Mouse (Mus musculus): ENCODE data around the gene Jpt1. TPM values are rescaled to one million over a fixed set of nuclear protein-coding genes. Genes with fewer than 3 reads are reported as not detected.
A peak's percentile ranks its signal among the peaks of the same experiment; 100 is the strongest.
"Not testable (repeated sequence)": the region's sequence is repeated elsewhere in the genome, so short reads cannot be mapped to it uniquely, and the experiment has no call there.

Jpt1 gene
- polyA plus RNA-seq, 1 experiment, result 430 TPM

DNA sequence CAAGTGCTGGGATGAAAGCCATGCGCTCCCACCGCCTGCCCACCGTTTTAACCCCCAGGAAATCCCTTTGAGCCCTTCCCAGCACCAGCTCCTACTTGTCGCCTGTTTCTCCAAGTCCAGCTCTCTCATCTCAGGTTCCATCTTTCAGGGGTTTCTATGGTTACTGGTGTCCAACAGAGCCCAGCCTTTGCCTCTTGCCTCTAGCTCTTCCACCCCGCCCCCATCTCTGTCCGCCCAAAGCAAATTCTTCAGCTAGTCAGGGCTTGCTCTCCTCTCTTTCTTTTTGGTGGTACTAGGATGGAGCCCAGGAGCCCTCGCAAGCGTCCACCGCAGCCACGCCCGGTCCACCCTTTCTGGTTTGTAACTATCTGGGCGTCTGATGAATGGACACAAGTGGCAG lies 29.0 kb downstream of the Jpt1 start:
- Histone ChIP-seq H3K27me3 (ENCODE audit: control insufficient read depth, insufficient read depth, low read length) (no peaks in the 10 kb centered on the region), H3K4me1 (ENCODE audit: control insufficient read depth, insufficient read depth, insufficient read length, low read length) (no peaks in the 10 kb centered on the region), H3K36me3 (ENCODE audit: control insufficient read depth, insufficient read depth, low read length) (peaks cover 25% of the 10 kb centered on the region), H3K4me3 (ENCODE audit: low read depth, low read length) (no peak overlapping the region), H3K27ac (ENCODE audit: insufficient read depth, low read depth, low read length) (no peak overlapping the region)
- 90% methylated on average over 12 of the region's 12 CpGs for WGBS
- TF ChIP-seq POLR2A (IDR thresholded peaks at IDR 0.05; ENCODE audit: low read depth, low read length) (no peak), CTCF (IDR thresholded peaks at IDR 0.05; ENCODE audit: extremely low read depth, insufficient read length, insufficient replicate concordance, low read depth, low read length) (no peak)

DNA sequence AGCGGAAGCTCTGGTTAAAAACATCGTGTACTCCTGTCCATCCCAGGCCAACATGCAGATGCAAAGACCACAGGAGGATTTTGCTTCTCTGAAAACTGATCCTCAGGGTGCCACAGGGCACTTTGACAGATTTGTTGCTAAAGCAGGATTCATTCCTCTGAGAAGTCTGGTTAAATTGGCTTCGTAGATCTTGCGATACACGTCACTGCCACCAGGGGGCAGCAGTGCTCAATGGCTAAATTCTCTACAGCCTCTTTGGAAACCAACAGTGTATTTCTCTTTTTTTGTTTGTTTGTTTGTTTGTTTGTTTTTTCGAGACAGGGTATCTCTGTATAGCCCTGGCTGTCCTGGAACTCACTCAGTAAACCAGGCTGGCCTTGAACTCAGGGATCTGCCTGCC lies 30.5 kb downstream of the Jpt1 start:
- Histone ChIP-seq H3K4me1 (ENCODE audit: control insufficient read depth, insufficient read depth, insufficient read length, low read length) (no peaks in the 10 kb centered on the region), H3K36me3 (ENCODE audit: control insufficient read depth, insufficient read depth, low read length) (peaks cover 17% of the 10 kb centered on the region), H3K27me3 (ENCODE audit: control insufficient read depth, insufficient read depth, low read length) (no peaks in the 10 kb centered on the region), H3K4me3 (ENCODE audit: low read depth, low read length) (no peak overlapping the region), H3K27ac (ENCODE audit: insufficient read depth, low read depth, low read length) (no peak overlapping the region)
- 19% methylated on average over 6 of the region's 6 CpGs for WGBS
- peak; percentile 64; the same call in 1 of the 2 replicates for TF ChIP-seq CTCF (IDR thresholded peaks at IDR 0.05; ENCODE audit: extremely low read depth, insufficient read length, insufficient replicate concordance, low read depth, low read length)
- TF ChIP-seq POLR2A (IDR thresholded peaks at IDR 0.05; ENCODE audit: low read depth, low read length), result no peak

GRCm38 (mm10) chr11:115483278-115483677 lies 30.9 kb downstream of the Jpt1 start:
- H3K27me3 ChIP-seq (ENCODE audit: control insufficient read depth, insufficient read depth, low read length), result no peaks in the 10 kb centered on the region
- TF ChIP-seq POLR2A (IDR thresholded peaks at IDR 0.05; ENCODE audit: low read depth, low read length) (no peak), CTCF (IDR thresholded peaks at IDR 0.05; ENCODE audit: extremely low read depth, insufficient read length, insufficient replicate concordance, low read depth, low read length) (no peak)
- no peak overlapping the region for H3K4me3 ChIP-seq (ENCODE audit: low read depth, low read length)
- WGBS, result 80% methylated on average over 11 of the region's 11 CpGs
- no peaks in the 10 kb centered on the region for H3K4me1 ChIP-seq (ENCODE audit: control insufficient read depth, insufficient read depth, insufficient read length, low read length)
- H3K27ac ChIP-seq (ENCODE audit: insufficient read depth, low read depth, low read length), result no peak overlapping the region
- peaks cover 15% of the 10 kb centered on the region; the same call in 1 of the 2 replicates for H3K36me3 ChIP-seq (ENCODE audit: control insufficient read depth, insufficient read depth, low read length)

- WGBS, result 83% methylated on average over 6 of the region's 6 CpGs
- Histone ChIP-seq H3K27ac (ENCODE audit: insufficient read depth, low read depth, low read length) (no peak overlapping the region), H3K27me3 (ENCODE audit: control insufficient read depth, insufficient read depth, low read length) (no peaks in the 10 kb centered on the region), H3K36me3 (ENCODE audit: control insufficient read depth, insufficient read depth, low read length) (peaks cover 15% of the 10 kb centered on the region; the same call in 1 of the 2 replicates), H3K4me3 (ENCODE audit: low read depth, low read length) (no peak overlapping the region), H3K4me1 (ENCODE audit: control insufficient read depth, insufficient read depth, insufficient read length, low read length) (no peaks in the 10 kb centered on the region)
- TF ChIP-seq CTCF (IDR thresholded peaks at IDR 0.05; ENCODE audit: extremely low read depth, insufficient read length, insufficient replicate concordance, low read depth, low read length) (no peak), POLR2A (IDR thresholded peaks at IDR 0.05; ENCODE audit: low read depth, low read length) (no peak)
Measured at GRCm38 (mm10) chr11:115481553-115482259, 32.5 kb downstream of the Jpt1 start.

- WGBS, result 82% methylated on average over 9 of the region's 9 CpGs
- Histone ChIP-seq H3K36me3 (ENCODE audit: control insufficient read depth, insufficient read depth, low read length) (peaks cover 13% of the 10 kb centered on the region), H3K4me1 (ENCODE audit: control insufficient read depth, insufficient read depth, insufficient read length, low read length) (peaks cover 9% of the 10 kb centered on the region; the same call in 1 of the 2 replicates), H3K27me3 (ENCODE audit: control insufficient read depth, insufficient read depth, low read length) (no peaks in the 10 kb centered on the region), H3K4me3 (ENCODE audit: low read depth, low read length) (no peak overlapping the region), H3K27ac (ENCODE audit: insufficient read depth, low read depth, low read length) (no peak overlapping the region)
- TF ChIP-seq POLR2A (IDR thresholded peaks at IDR 0.05; ENCODE audit: low read depth, low read length) (no peak), CTCF (IDR thresholded peaks at IDR 0.05; ENCODE audit: extremely low read depth, insufficient read length, insufficient replicate concordance, low read depth, low read length) (no peak)
Measured at GRCm38 (mm10) chr11:115478296-115478938, 35.8 kb downstream of the Jpt1 start.

DNA sequence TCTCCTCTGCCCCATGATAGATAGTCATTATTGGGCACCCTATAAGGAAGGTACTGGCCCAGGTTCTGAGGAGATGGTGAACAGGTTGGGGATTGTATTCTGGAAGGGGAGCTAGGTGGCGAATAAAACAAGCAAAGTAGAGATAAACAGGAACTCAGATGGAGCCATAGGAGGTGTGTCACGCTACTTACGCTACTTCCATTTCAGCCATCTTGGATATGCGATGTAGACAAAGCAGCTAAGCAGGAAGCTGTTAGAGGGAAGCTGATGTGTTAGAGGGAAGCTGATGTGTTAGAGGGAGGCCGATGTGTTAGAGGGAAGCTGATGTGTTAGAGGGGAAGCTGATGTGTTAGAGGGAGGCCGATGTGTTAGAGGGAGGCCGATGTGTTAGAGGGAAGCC lies 36.8 kb downstream of the Jpt1 start:
- H3K36me3 ChIP-seq (ENCODE audit: control insufficient read depth, insufficient read depth, low read length), result peaks cover 23% of the 10 kb centered on the region
- not testable (repeated sequence) for H3K4me3 ChIP-seq (ENCODE audit: low read depth, low read length); H3K27me3 ChIP-seq (ENCODE audit: control insufficient read depth, insufficient read depth, low read length)
- H3K27ac ChIP-seq (ENCODE audit: insufficient read depth, low read depth, low read length), result peak overlapping the region; percentile 60
- peaks cover 12% of the 10 kb centered on the region; the same call in 1 of the 2 replicates for H3K4me1 ChIP-seq (ENCODE audit: control insufficient read depth, insufficient read depth, insufficient read length, low read length)
- 81% methylated on average over 7 of the region's 7 CpGs for WGBS

DNA sequence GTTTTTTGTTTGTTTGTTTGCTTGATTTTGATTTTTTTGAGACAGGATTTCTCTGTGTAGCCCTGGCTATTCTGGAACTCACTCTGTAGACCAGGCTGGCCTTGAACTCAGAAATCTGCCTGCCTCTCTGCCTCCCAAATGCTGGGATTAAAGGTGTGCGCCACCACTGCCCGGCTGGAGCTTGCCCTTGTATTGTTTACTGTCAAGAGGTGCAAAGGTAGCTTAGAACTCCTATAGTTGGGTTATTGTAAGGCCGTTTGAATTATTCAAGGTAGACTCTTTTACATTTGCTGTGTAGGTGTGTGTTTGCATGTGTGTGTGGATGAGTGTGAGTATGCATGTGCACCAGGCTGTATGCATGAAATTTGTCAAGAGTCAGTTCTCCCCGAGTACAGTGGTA lies 37.6 kb downstream of the Jpt1 start:
- H3K4me3 ChIP-seq (ENCODE audit: low read depth, low read length), result peak overlapping the region; percentile 79
- peaks cover 30% of the 10 kb centered on the region for H3K36me3 ChIP-seq (ENCODE audit: control insufficient read depth, insufficient read depth, low read length)
- peak overlapping the region; percentile 60 for H3K27ac ChIP-seq (ENCODE audit: insufficient read depth, low read depth, low read length)
- not testable (repeated sequence) for H3K27me3 ChIP-seq (ENCODE audit: control insufficient read depth, insufficient read depth, low read length)
- peaks cover 12% of the 10 kb centered on the region; the same call in 1 of the 2 replicates for H3K4me1 ChIP-seq (ENCODE audit: control insufficient read depth, insufficient read depth, insufficient read length, low read length)
- 46% methylated on average over 4 of the region's 4 CpGs for WGBS

All from small intestine, adult 2 months (tissue).